Mouse (Mus musculus): ENCODE measurements around the gene Hilpda.

DNA sequence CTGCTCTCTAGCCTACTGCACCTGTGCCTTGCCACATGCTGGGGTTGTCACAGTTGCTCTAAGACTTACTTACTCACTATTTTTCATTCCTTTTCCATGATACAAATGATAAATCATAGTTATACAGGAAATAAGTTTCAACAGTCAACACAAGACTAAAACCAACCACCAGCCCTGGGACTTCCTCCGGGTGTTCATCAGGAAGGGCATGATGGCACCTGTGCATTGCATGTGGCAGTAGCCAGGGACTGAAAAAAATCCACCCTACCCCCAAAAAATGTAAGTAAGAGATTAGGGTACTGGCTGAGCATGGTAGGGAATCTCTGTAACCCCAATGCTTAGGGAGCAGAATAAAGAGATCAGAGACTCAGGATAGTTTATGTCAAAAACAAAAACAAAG lies 12.9 kb upstream of the Hilpda start:
- TF ChIP-seq GATA1 (IDR thresholded peaks at IDR 0.05; ENCODE audit: borderline replicate concordance, low read length): no peak
- TF ChIP-seq FLI1 (IDR thresholded peaks at IDR 0.05; ENCODE audit: low read length): no peak

Data from megakaryocyte, embryonic 14.5 days (primary cell).